Mouse (Mus musculus) MEL (cell line): ENCODE results near the gene Chrnd. TPM values are rescaled to one million over a fixed set of nuclear protein-coding genes. Genes with fewer than 3 reads are reported as not detected.

Experiments used
- DNase-seq: peaks from one replicate; pipeline ENCODE4 v3.0.0; 2011; ENCODE audit warnings: low read depth, low spot score
- H3K27ac ChIP-seq: 2 replicates; pipeline ENCODE4 v1.5.1; 2012; ENCODE audit warnings: low read depth, mild to moderate bottlenecking, control low read depth, low read length, moderate library complexity; ENCODE audit not compliant: control insufficient read depth
- H3K27me3 ChIP-seq, 2 experiments: fragments of 150-350 bp in 1 of 2; sonication (generic) in 1 of 2; 2 replicates each; pipeline ENCODE4 v1.6.1; 2012; ENCODE audit warnings: low read length in 2 of 2, mild to moderate bottlenecking in 2 of 2, improper control_type of control experiment in 1 of 2, moderate library complexity in 1 of 2; ENCODE audit not compliant: insufficient read depth in 2 of 2, control insufficient read depth in 1 of 2
- H3K36me3 ChIP-seq, 2 experiments: 2 replicates each; pipeline ENCODE4 v1.6.1; 2012 to 2014; ENCODE audit warnings: low read length in 2 of 2, improper control_type of control experiment in 1 of 2, inconsistent platforms in 1 of 2, mild to moderate bottlenecking in 1 of 2; ENCODE audit not compliant: insufficient read depth in 2 of 2, control insufficient read depth in 1 of 2
- H3K4me1 ChIP-seq, 2 experiments: fragments of 150-350 bp in 1 of 2; sonication (generic) in 1 of 2; 2 replicates each; pipeline ENCODE4 v1.6.1; 2012; ENCODE audit warnings: low read length in 2 of 2, improper control_type of control experiment in 1 of 2, mild to moderate bottlenecking in 1 of 2; ENCODE audit not compliant: insufficient read depth in 2 of 2, control insufficient read depth in 1 of 2
- H3K4me3 ChIP-seq, 2 experiments: fragments of 150-350 bp in 1 of 2; sonication (generic) in 1 of 2; 2 replicates each; pipeline ENCODE4 v1.5.1; 2012; ENCODE audit warnings: low read depth in 2 of 2, low read length in 2 of 2, mild to moderate bottlenecking in 2 of 2, moderate library complexity in 2 of 2, control low read depth in 1 of 2, improper control_type of control experiment in 1 of 2; ENCODE audit not compliant: control insufficient read depth in 1 of 2, insufficient read depth in 1 of 2
- H3K79me2 ChIP-seq: 2 replicates; pipeline ENCODE4 v1.6.1; 2012; ENCODE audit warnings: mild to moderate bottlenecking, low read length, moderate library complexity; ENCODE audit not compliant: control insufficient read depth, poor library complexity, insufficient read depth
- H3K9ac ChIP-seq: 2 replicates; pipeline ENCODE4 v1.6.1; 2012; ENCODE audit warnings: low read depth, mild to moderate bottlenecking, control low read depth, low read length, moderate library complexity; ENCODE audit not compliant: control insufficient read depth, poor library complexity, severe bottlenecking
- H3K9me3 ChIP-seq: fragments of 150-350 bp; sonication (generic); replicated peaks from 2 replicates; pipeline ENCODE4 v1.6.1; 2012; ENCODE audit warnings: mild to moderate bottlenecking, low read length, improper control_type of control experiment, moderate library complexity; ENCODE audit not compliant: insufficient read depth
- CHD2 ChIP-seq: IDR thresholded peaks from 2 replicates; pipeline ENCODE4 v1.6.1; 2011; ENCODE audit warnings: low read length, improper control_type of control experiment
- E2F4 ChIP-seq: IDR thresholded peaks from 2 replicates; pipeline ENCODE4 v1.6.1; 2011; ENCODE audit warnings: low read depth, low read length, improper control_type of control experiment, borderline replicate concordance
- EP300 ChIP-seq, 2 experiments: IDR thresholded peaks; 2 replicates each; pipeline ENCODE4 v1.6.1; 2011; ENCODE audit warnings: improper control_type of control experiment in 2 of 2, low read length in 2 of 2, low read depth in 1 of 2, mild to moderate bottlenecking in 1 of 2
- GABPA ChIP-seq: IDR thresholded peaks from 2 replicates; pipeline ENCODE4 v1.6.1; 2012; ENCODE audit warnings: low read depth, mild to moderate bottlenecking, inconsistent platforms, low read length, improper control_type of control experiment, moderate library complexity
- HCFC1 ChIP-seq: IDR thresholded peaks from 2 replicates; pipeline ENCODE4 v1.6.1; 2012; ENCODE audit warnings: low read depth, mild to moderate bottlenecking, inconsistent platforms, low read length, improper control_type of control experiment, moderate library complexity
- KAT2A ChIP-seq: conservative IDR thresholded peaks from 2 replicates; pipeline ENCODE4 v1.6.1; 2012; ENCODE audit warnings: low read depth, low read length, improper control_type of control experiment, inconsistent platforms
- MAZ ChIP-seq: IDR thresholded peaks from 2 replicates; pipeline ENCODE4 v1.6.1; 2012; ENCODE audit warnings: low read depth, mild to moderate bottlenecking, inconsistent platforms, low read length, improper control_type of control experiment
- MXI1 ChIP-seq: IDR thresholded peaks from 2 replicates; pipeline ENCODE4 v1.6.1; 2011; ENCODE audit warnings: mild to moderate bottlenecking, low read depth, low read length, improper control_type of control experiment
- MYB ChIP-seq: IDR thresholded peaks from 2 replicates; pipeline ENCODE4 v1.6.1; 2011; ENCODE audit warnings: mild to moderate bottlenecking, low read depth, low read length, improper control_type of control experiment
- MYC ChIP-seq: IDR thresholded peaks from 2 replicates; pipeline ENCODE4 v1.6.1; 2011; ENCODE audit warnings: low read depth, mild to moderate bottlenecking, low read length, improper control_type of control experiment, moderate library complexity
- NELFE ChIP-seq: IDR thresholded peaks from 2 replicates; pipeline ENCODE4 v1.6.1; 2011; ENCODE audit warnings: low read depth, low read length, improper control_type of control experiment
- POLR2A ChIP-seq, 2 experiments: IDR thresholded peaks; 2 replicates each; pipeline ENCODE4 v1.6.1; 2011 to 2012; ENCODE audit warnings: low read length in 2 of 2, mild to moderate bottlenecking in 2 of 2, control low read depth in 1 of 2, improper control_type of control experiment in 1 of 2, low read depth in 1 of 2, moderate library complexity in 1 of 2; ENCODE audit not compliant: control insufficient read depth in 1 of 2, insufficient read depth in 1 of 2, poor library complexity in 1 of 2
- POLR2AphosphoS5 ChIP-seq: IDR thresholded peaks from 2 replicates; pipeline ENCODE4 v1.6.1; 2012; ENCODE audit warnings: low read depth, borderline replicate concordance, mild to moderate bottlenecking, inconsistent platforms, low read length, moderate library complexity, mixed read lengths
- RCOR1 ChIP-seq: IDR thresholded peaks from 2 replicates; pipeline ENCODE4 v1.6.1; 2012; ENCODE audit warnings: low read depth, mild to moderate bottlenecking, inconsistent platforms, low read length, improper control_type of control experiment
- TAL1 ChIP-seq: IDR thresholded peaks from 2 replicates; pipeline ENCODE4 v1.6.1; 2012; ENCODE audit warnings: mild to moderate bottlenecking, inconsistent platforms, low read length, moderate library complexity, mixed read lengths
- UBTF ChIP-seq: IDR thresholded peaks from 2 replicates; pipeline ENCODE4 v1.6.1; 2012; ENCODE audit warnings: low read depth, mild to moderate bottlenecking, inconsistent platforms, low read length, improper control_type of control experiment, moderate library complexity, borderline replicate concordance; ENCODE audit not compliant: insufficient read depth
- ZC3H11A ChIP-seq: IDR thresholded peaks from 2 replicates; pipeline ENCODE4 v1.6.1; 2012; ENCODE audit warnings: low read depth, mild to moderate bottlenecking, inconsistent platforms, low read length, improper control_type of control experiment
- ZMIZ1 ChIP-seq: IDR thresholded peaks from 2 replicates; pipeline ENCODE4 v1.6.1; 2012; ENCODE audit warnings: low read depth, mild to moderate bottlenecking, inconsistent platforms, low read length, improper control_type of control experiment, moderate library complexity
- ZNF384 ChIP-seq: IDR thresholded peaks from 2 replicates; pipeline ENCODE4 v1.6.1; 2012; ENCODE audit warnings: low read depth, mild to moderate bottlenecking, inconsistent platforms, low read length, improper control_type of control experiment
- polyA plus RNA-seq, 2 experiments: library from polyadenylated mRNA; stranded (reverse) in 1 of 2; unstranded in 1 of 2; fragments of >175 nt in 1 of 2; fragments of >200 nt in 1 of 2; gene quantifications; 2 replicates each; pipeline versions ENCODE4 v1.2.1 to v1.2.4; 2012; ENCODE audit warnings: low replicate concordance in 2 of 2, low read depth in 1 of 2; ENCODE audit not compliant: insufficient read length in 2 of 2, insufficient read depth in 1 of 2, missing spikeins in 1 of 2
- total RNA-seq: library from RNA; depleted of rRNA; stranded (reverse); fragments of 300-350 nt; gene quantifications from 2 replicates; pipeline ENCODE4 v1.2.3, GENCODE M21; 2012

The Chrnd gene
- total and polyA plus RNA-seq, 3 experiments, result not detected

DNA sequence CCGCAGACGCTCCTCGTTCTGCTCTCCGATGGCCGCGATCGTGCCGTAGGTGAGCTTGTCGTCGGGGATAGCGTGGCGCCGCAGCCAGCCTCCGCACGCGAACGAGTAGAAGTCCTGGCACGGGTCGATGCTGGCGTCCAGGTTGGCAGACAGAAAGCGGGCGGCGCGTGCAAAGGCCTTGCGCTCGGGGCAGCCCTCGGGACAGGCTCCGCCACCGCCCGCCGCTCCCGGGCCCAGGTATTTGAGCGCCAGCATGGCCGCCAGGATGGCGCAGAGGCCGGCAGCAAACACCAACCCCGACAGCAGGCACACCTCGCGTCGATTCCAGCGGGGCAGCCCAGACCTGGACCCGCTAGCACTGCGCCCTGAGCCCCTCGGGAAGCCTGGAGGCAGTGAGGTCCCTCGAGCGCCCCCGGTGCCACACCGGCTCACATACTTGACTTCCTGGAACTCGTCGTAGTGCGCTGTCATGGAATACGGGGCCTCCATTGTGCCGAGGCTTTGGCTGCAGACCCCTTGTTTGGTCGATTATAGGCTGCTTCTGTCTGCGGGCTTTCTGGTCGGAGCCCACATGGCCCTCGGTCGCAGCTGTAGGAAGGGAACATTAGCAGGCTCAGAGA, 35.8 kb upstream of the Chrnd start:
- Histone ChIP-seq H3K4me3 (no peak overlapping the region), H3K79me2 (no peaks in the 10 kb centered on the region), H3K4me1 (no peaks in the 10 kb centered on the region), H3K27ac (no peak overlapping the region), H3K27me3 (peaks cover 0 to 1% of the 10 kb centered on the region in 2 experiments; a peak in 1 of 4 replicates), H3K36me3 (no peaks in the 10 kb centered on the region), H3K9ac (no peak overlapping the region), H3K9me3 (no peaks in the 10 kb centered on the region)
- no peak for TF ChIP-seq ZC3H11A
- TF ChIP-seq UBTF, result no peak
- no peak for TF ChIP-seq KAT2A
- no peak for TF ChIP-seq E2F4
- TF ChIP-seq TAL1, result no peak
- no peak for TF ChIP-seq MYC
- TF ChIP-seq GABPA, result no peak
- TF ChIP-seq ZMIZ1, result no peak
- no peak for DNase-seq

DNA sequence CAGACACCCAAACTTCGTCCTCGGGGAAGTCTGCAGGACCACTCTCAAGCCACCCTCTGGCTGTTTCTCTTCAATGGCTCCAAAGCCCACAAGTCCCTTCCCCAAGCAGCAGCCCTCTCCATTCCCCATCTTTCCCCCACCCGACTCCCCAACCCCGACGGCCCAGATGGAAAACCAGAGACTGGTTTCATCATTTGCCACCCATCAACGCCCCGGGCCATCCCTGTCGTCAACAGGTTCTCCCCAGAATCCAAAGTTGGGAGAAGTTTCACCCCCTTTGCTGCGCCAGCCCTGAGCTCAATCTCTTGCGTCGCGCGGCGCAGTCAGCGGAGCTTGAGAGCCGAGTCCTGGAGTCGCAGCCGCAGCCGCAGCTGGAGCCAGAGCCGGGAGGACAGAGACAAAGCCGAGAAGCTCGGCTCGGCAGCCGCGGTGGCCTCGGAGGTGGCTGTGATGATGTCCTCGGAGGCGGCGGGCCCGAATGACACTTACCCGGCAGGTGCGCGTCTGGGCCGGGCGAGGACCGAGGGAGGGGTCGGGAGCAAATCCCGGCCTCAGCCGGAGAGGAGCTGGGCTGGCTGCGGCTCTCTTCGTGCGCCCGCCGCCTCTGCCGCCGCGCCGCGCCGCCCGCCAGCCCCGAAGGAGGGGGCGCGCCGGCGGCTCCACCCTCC, 34.7 kb upstream of the Chrnd start:
- no peaks in the 10 kb centered on the region for H3K9me3 ChIP-seq
- H3K4me3 ChIP-seq, result no peak overlapping the region
- H3K79me2 ChIP-seq, result no peaks in the 10 kb centered on the region
- no peak for DNase-seq
- H3K27me3 ChIP-seq, result peaks cover 0 to 1% of the 10 kb centered on the region in 2 experiments; a peak in 1 of 4 replicates
- H3K27ac ChIP-seq, result no peak overlapping the region
- H3K9ac ChIP-seq, result no peak overlapping the region
- H3K4me1 ChIP-seq, result no peaks in the 10 kb centered on the region
- no peak for TF ChIP-seq KAT2A
- no peak for TF ChIP-seq NELFE
- no peak for TF ChIP-seq MAZ
- TF ChIP-seq MYB, result no peak
- H3K36me3 ChIP-seq, result no peaks in the 10 kb centered on the region

DNA sequence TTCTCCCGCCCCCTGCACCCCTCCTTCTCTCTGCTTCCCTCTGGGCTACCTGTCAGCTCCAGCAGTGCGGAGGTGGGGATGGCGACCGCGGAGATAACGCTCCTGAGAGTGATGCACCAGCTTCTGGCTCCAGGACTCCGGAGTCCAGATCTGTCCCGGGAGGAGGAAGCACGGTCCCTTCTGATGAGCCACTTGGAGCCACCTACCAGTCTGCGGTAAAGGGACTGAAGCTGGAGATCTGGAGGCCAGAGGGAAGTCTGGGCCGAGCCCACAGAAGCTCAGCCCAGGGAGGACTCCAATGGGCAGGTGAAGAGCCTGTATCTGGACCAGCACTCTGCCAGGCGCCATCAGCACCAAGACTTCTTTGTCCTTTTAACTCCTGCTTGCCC, 34.2 kb upstream of the Chrnd start, which contains the start of gene Ecel1:
Ecel1 (minus strand) TSS at position 323 of the 389 bp plus-strand sequence.
- Histone ChIP-seq H3K4me3 (no peak within 1 kb of the TSS), H3K27me3 (peaks cover 0 to 1% of the 10 kb centered on the region in 2 experiments; a peak in 1 of 4 replicates), H3K79me2 (no peaks in the 10 kb centered on the region), H3K9me3 (no peaks in the 10 kb centered on the region), H3K9ac (no peak within 1 kb of the TSS), H3K4me1 (no peaks in the 10 kb centered on the region), H3K27ac (no peak within 1 kb of the TSS), H3K36me3 (no peaks in the 10 kb centered on the region)
- no peak for DNase-seq
- no peak for TF ChIP-seq POLR2A (IDR thresholded peaks at IDR 0.05; ENCODE audit: control insufficient read depth in 1 of 2, insufficient read depth in 1 of 2, low read depth in 1 of 2, low read length in 2 of 2, poor library complexity in 1 of 2)
- no peak for TF ChIP-seq MAZ
- no peak for TF ChIP-seq CHD2
- no peak for TF ChIP-seq MYC
- no peak for TF ChIP-seq ZNF384
- no peak for TF ChIP-seq NELFE
- no peak for TF ChIP-seq POLR2AphosphoS5
- no peak for TF ChIP-seq EP300 (IDR thresholded peaks at IDR 0.05; ENCODE audit: low read depth in 1 of 2, low read length in 2 of 2)
- no peak for TF ChIP-seq HCFC1
- no peak for TF ChIP-seq MXI1
- no peak for TF ChIP-seq E2F4
- TF ChIP-seq RCOR1, result no peak
- no peak for TF ChIP-seq KAT2A
